Mouse (Mus musculus) macrophage (primary cell): ENCODE measurements around the gene Stn1. TPM values are rescaled to one million over a fixed set of nuclear protein-coding genes. Genes with fewer than 3 reads are reported as not detected.
A peak's percentile ranks its signal among the peaks of the same experiment; 100 is the strongest.

ENCODE experiments used
- H3K27ac ChIP-seq: fragments of 350-480 bp; formaldehyde crosslinking; 2 replicates; pipeline ENCODE4 v1.9.0; 2021
- H3K36me3 ChIP-seq: fragments of 350-480 bp; formaldehyde crosslinking; 2 replicates; pipeline ENCODE4 v1.9.0; 2021; ENCODE audit errors: inconsistent target
- H3K4me3 ChIP-seq: fragments of 350-480 bp; formaldehyde crosslinking; 2 replicates; pipeline ENCODE4 v1.9.0; 2021; ENCODE audit errors: inconsistent target
- H3K79me2 ChIP-seq: fragments of 350-480 bp; formaldehyde crosslinking; 2 replicates; pipeline ENCODE4 v1.9.0; 2021; ENCODE audit errors: inconsistent target
- WGBS: methylation state at CpG from one replicate; pipeline ENCODE4 v1.1.7; 2026; ENCODE audit warnings: inconsistent platforms; ENCODE audit not compliant: missing documents; 5-methylcytosine and 5-hydroxymethylcytosine counted together
- polyA plus RNA-seq: library from polyadenylated mRNA; stranded (reverse); fragments of 250-400 nt; gene quantifications from 3 replicates; pipeline ENCODE4 v1.2.4, GENCODE M21; 2018; ENCODE audit warnings: inconsistent platforms

The Stn1 gene
- polyA plus RNA-seq, 1 experiment from 2014 or later = 18.7 TPM

GRCm38 (mm10) chr19:47508771-47509281, 28.5 kb downstream of the Stn1 start:
- whole genome bisulfite sequencing = 6% methylated on average over 5 of the region's 5 CpGs
- H3K4me3 ChIP-seq = no peak overlapping the region
- H3K79me2 ChIP-seq = no peaks in the 10 kb centered on the region
- no peaks in the 10 kb centered on the region for H3K36me3 ChIP-seq
- H3K27ac ChIP-seq = peak overlapping the region; percentile 98

GRCm38 (mm10) chr19:47508191-47508590, 29.1 kb downstream of the Stn1 start:
- WGBS = 0% methylated on average over 3 of the region's 3 CpGs
- peak overlapping the region; percentile 98 for H3K27ac ChIP-seq

GRCm38 (mm10) chr19:47507128-47508121, 29.9 kb downstream of the Stn1 start:
- Histone ChIP-seq H3K36me3 (no peaks in the 10 kb centered on the region), H3K27ac (peak overlapping the region; percentile 98), H3K4me3 (peak overlapping the region; percentile 10; the same call in 1 of the 2 replicates), H3K79me2 (no peaks in the 10 kb centered on the region)
- 17% methylated on average over 27 of the region's 27 CpGs for WGBS

More at GRCm38 (mm10) chr19:47508191-47508590, 29.1 kb downstream of the Stn1 start:
- no peaks in the 10 kb centered on the region for H3K79me2 ChIP-seq
- no peaks in the 10 kb centered on the region for H3K36me3 ChIP-seq
- H3K4me3 ChIP-seq = peak overlapping the region; percentile 10; the same call in 1 of the 2 replicates

GRCm38 (mm10) chr19:47503625-47504024, 33.7 kb downstream of the Stn1 start:
- H3K27ac ChIP-seq = no peak overlapping the region
- H3K79me2 ChIP-seq = no peaks in the 10 kb centered on the region
- no peak overlapping the region for H3K4me3 ChIP-seq
- no peaks in the 10 kb centered on the region for H3K36me3 ChIP-seq
- WGBS = 84% methylated on average over 3 of the region's 4 CpGs

- Histone ChIP-seq H3K27ac (no peak overlapping the region), H3K79me2 (no peaks in the 10 kb centered on the region), H3K4me3 (no peak overlapping the region), H3K36me3 (no peaks in the 10 kb centered on the region)
- 69% methylated on average over 8 of the region's 8 CpGs for WGBS
Measured at GRCm38 (mm10) chr19:47502563-47502962, 34.7 kb downstream of the Stn1 start.

GRCm38 (mm10) chr19:47500389-47501011, 36.8 kb downstream of the Stn1 start:
- Histone ChIP-seq H3K79me2 (no peaks in the 10 kb centered on the region), H3K4me3 (no peak overlapping the region), H3K27ac (no peak overlapping the region), H3K36me3 (no peaks in the 10 kb centered on the region)
- 95% methylated on average over 11 of the region's 11 CpGs for WGBS

- Histone ChIP-seq H3K79me2 (no peaks in the 10 kb centered on the region), H3K36me3 (no peaks in the 10 kb centered on the region), H3K4me3 (no peak overlapping the region), H3K27ac (no peak overlapping the region)
- 91% methylated on average over 5 of the region's 5 CpGs for WGBS
Measured at GRCm38 (mm10) chr19:47499841-47500240, 37.5 kb downstream of the Stn1 start.

GRCm38 (mm10) chr19:47498942-47499341, 38.4 kb downstream of the Stn1 start:
- Histone ChIP-seq H3K36me3 (no peaks in the 10 kb centered on the region), H3K4me3 (no peak overlapping the region), H3K27ac (no peak overlapping the region), H3K79me2 (no peaks in the 10 kb centered on the region)
- WGBS = 84% methylated on average over 4 of the region's 4 CpGs

- no peaks in the 10 kb centered on the region for H3K79me2 ChIP-seq
- 94% methylated on average over 6 of the region's 6 CpGs for WGBS
- no peak overlapping the region for H3K27ac ChIP-seq
- no peak overlapping the region for H3K4me3 ChIP-seq
- no peaks in the 10 kb centered on the region for H3K36me3 ChIP-seq
Measured at GRCm38 (mm10) chr19:47497736-47498135, 39.6 kb downstream of the Stn1 start.

GRCm38 (mm10) chr19:47497313-47497712, 40.0 kb downstream of the Stn1 start:
- no peaks in the 10 kb centered on the region for H3K36me3 ChIP-seq
- H3K79me2 ChIP-seq = no peaks in the 10 kb centered on the region
- 82% methylated on average over 9 of the region's 9 CpGs for WGBS
- no peak overlapping the region for H3K4me3 ChIP-seq
- H3K27ac ChIP-seq = no peak overlapping the region

GRCm38 (mm10) chr19:47493017-47493997, 44.0 kb downstream of the Stn1 start:
- WGBS = 93% methylated on average over 23 of the region's 23 CpGs
- H3K36me3 ChIP-seq = no peaks in the 10 kb centered on the region
- H3K4me3 ChIP-seq = no peak overlapping the region
- H3K27ac ChIP-seq = no peak overlapping the region
- H3K79me2 ChIP-seq = no peaks in the 10 kb centered on the region

- Histone ChIP-seq H3K27ac (no peak overlapping the region), H3K4me3 (no peak overlapping the region)
- 79% methylated on average over 6 of the region's 6 CpGs for WGBS
Measured at GRCm38 (mm10) chr19:47492422-47492821, 44.9 kb downstream of the Stn1 start.

GRCm38 (mm10) chr19:47491853-47492252, 45.5 kb downstream of the Stn1 start:
- no peak overlapping the region for H3K27ac ChIP-seq
- 100% methylated on average over 2 of the region's 2 CpGs for WGBS
- H3K4me3 ChIP-seq = no peak overlapping the region
- H3K36me3 ChIP-seq = no peaks in the 10 kb centered on the region
- no peaks in the 10 kb centered on the region for H3K79me2 ChIP-seq

More at GRCm38 (mm10) chr19:47492422-47492821, 44.9 kb downstream of the Stn1 start:
- H3K79me2 ChIP-seq = no peaks in the 10 kb centered on the region
- no peaks in the 10 kb centered on the region for H3K36me3 ChIP-seq

- 89% methylated on average over 3 of the region's 3 CpGs for WGBS
- no peaks in the 10 kb centered on the region for H3K79me2 ChIP-seq
- H3K27ac ChIP-seq = no peak overlapping the region
- no peak overlapping the region for H3K4me3 ChIP-seq
- H3K36me3 ChIP-seq = no peaks in the 10 kb centered on the region
Measured at GRCm38 (mm10) chr19:47489233-47489632, 48.1 kb downstream of the Stn1 start.
